Mouse (Mus musculus): ENCODE measurements around the gene Vpreb2. TPM values are rescaled to one million over a fixed set of nuclear protein-coding genes. Genes with fewer than 3 reads are reported as not detected.
"Not testable (repeated sequence)": the region's sequence is repeated elsewhere in the genome, so short reads cannot be mapped to it uniquely, and the experiment has no call there.

The Vpreb2 gene
- polyA plus RNA-seq, 1 experiment from 2014 or later = not detected

DNA sequence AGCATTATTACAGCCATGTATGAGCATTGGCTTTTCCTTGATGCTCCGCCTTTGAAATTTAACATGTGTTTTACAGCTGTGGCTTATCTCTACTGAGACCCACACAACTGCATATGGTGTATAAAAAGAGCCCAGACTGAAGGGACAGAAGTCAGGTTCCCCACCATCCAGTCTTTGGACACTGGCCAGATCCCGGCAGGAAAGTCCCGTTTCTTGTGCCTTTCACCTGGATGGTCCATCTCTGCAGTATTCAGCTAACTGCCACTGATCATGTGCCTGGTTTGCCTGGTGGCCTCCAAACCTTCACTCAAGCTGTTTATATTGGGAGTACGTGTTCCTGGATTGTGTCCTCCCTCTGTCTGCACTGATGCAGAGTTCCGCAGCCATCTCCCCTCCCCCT is 4.0 kb downstream of the Vpreb2 start:
- H3K9me3 ChIP-seq (ENCODE audit: control insufficient read depth, low read length) = no peaks in the 10 kb centered on the region
- H3K27ac ChIP-seq (ENCODE audit: low read depth, low read length) = no peak overlapping the region
- no peak overlapping the region for H3K9ac ChIP-seq (replicated peaks; ENCODE audit: low read depth, low read length)
- no peak overlapping the region for H3K4me3 ChIP-seq (ENCODE audit: low read depth, low read length)
- WGBS = 70% methylated on average over 5 of the region's 5 CpGs
- no peak overlapping the region for H3K4me2 ChIP-seq (ENCODE audit: low read depth, low read length)
- H3K36me3 ChIP-seq (ENCODE audit: control insufficient read depth, insufficient read depth, low read length) = no peaks in the 10 kb centered on the region
- no peak for ATAC-seq (ENCODE audit: low read depth)
- H3K27me3 ChIP-seq (ENCODE audit: control insufficient read depth, insufficient read depth, low read length) = no peaks in the 10 kb centered on the region
- H3K4me1 ChIP-seq (ENCODE audit: control insufficient read depth, insufficient read depth, low read length) = no peaks in the 10 kb centered on the region

DNA sequence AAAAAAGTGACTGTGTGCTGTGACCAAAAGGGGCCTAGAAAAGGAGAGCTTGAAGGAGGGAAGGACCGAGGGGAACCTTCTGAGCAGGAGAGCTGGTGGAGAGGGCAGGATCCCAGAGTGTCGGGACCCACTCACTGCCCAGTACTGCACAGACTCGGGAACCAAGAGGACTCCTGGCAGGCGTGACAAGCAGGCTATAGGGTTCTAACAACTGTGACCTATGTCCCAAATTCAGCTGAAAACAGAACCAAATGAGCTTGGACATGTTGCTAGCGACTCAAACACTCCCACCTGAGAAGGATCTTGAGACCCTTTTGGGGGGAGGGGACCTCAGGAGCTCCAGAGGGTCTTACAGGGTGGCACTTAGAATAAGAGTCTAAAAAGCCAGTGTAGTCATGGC is 4.8 kb downstream of the Vpreb2 start:
- no peak overlapping the region for H3K4me2 ChIP-seq (ENCODE audit: low read depth, low read length)
- no peak overlapping the region for H3K27ac ChIP-seq (ENCODE audit: low read depth, low read length)
- no peaks in the 10 kb centered on the region for H3K4me1 ChIP-seq (ENCODE audit: control insufficient read depth, insufficient read depth, low read length)
- H3K9ac ChIP-seq (replicated peaks; ENCODE audit: low read depth, low read length) = no peak overlapping the region
- no peaks in the 10 kb centered on the region for H3K27me3 ChIP-seq (ENCODE audit: control insufficient read depth, insufficient read depth, low read length)
- 56% methylated on average over 5 of the region's 5 CpGs for WGBS
- no peak overlapping the region for H3K4me3 ChIP-seq (ENCODE audit: low read depth, low read length)
- peaks cover 2% of the 10 kb centered on the region; the same call in 1 of the 2 replicates for H3K9me3 ChIP-seq (ENCODE audit: control insufficient read depth, low read length)
- H3K36me3 ChIP-seq (ENCODE audit: control insufficient read depth, insufficient read depth, low read length) = no peaks in the 10 kb centered on the region
- ATAC-seq (ENCODE audit: low read depth) = no peak

DNA sequence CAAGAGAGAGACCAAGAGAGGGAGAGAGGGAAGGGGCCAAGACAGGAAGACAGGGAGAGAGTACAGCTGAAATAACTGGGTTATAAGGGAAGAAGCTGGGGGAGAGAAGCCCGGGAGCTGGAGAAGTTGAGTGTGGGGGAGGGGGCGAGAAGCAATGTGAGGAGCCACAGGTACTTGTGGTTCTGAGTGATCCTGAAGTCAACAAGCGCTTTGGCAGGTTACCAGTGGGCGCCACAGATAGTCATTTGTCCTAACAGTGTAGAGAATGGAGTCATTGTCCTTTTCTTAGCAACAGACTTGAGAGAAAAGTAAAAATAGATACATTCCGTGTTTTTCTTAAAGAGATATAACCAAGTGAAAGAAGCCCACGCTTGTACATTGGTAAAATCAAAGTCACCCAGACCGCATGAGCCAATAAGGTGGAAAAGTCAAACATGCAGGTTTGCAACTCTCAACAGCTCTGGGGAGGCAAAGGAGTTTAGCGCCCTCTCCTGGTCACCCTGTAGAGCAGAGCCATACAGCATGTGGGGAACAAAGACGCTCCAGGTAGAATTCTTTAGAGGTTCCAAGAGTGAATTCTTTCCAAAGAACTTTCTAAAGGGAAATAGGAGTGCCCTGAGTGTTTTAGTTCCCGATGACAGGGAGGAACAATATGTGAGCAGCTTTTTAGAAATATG is 6.4 kb downstream of the Vpreb2 start:
- no peaks in the 10 kb centered on the region for H3K4me1 ChIP-seq (ENCODE audit: control insufficient read depth, insufficient read depth, low read length)
- no peaks in the 10 kb centered on the region for H3K36me3 ChIP-seq (ENCODE audit: control insufficient read depth, insufficient read depth, low read length)
- no peak overlapping the region for H3K27ac ChIP-seq (ENCODE audit: low read depth, low read length)
- ATAC-seq (ENCODE audit: low read depth) = no peak
- no peaks in the 10 kb centered on the region for H3K27me3 ChIP-seq (ENCODE audit: control insufficient read depth, insufficient read depth, low read length)
- no peak overlapping the region for H3K4me3 ChIP-seq (ENCODE audit: low read depth, low read length)
- no peak overlapping the region for H3K9ac ChIP-seq (replicated peaks; ENCODE audit: low read depth, low read length)
- H3K4me2 ChIP-seq (ENCODE audit: low read depth, low read length) = no peak overlapping the region
- H3K9me3 ChIP-seq (ENCODE audit: control insufficient read depth, low read length) = peaks cover 7% of the 10 kb centered on the region; the same call in 1 of the 2 replicates
- 62% methylated on average over 10 of the region's 10 CpGs for WGBS

DNA sequence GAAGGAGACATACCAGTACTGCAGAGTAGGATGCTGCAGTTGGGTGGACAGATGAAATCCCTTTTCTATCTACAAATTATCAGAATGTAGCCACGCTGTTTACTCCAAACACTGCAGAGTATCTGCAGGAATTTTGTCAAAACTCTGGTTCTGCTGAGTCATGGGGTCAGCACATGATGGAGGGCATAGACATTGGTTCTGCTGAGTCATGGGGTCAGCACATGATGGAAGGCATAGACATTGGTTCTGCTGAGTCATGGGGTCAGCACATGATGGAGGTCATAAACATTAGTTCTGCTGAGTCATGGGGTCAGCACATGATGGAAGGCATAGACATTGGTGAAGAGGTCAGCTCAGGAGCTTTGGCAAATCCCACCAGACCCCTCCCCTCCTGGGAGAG is 7.5 kb downstream of the Vpreb2 start:
- no peak for ATAC-seq (ENCODE audit: low read depth)
- Histone ChIP-seq H3K36me3 (ENCODE audit: control insufficient read depth, insufficient read depth, low read length) (no peaks in the 10 kb centered on the region), H3K4me1 (ENCODE audit: control insufficient read depth, insufficient read depth, low read length) (no peaks in the 10 kb centered on the region), H3K9me3 (ENCODE audit: control insufficient read depth, low read length) (peaks cover 8% of the 10 kb centered on the region; the same call in 1 of the 2 replicates), H3K9ac (replicated peaks; ENCODE audit: low read depth, low read length) (no peak overlapping the region), H3K4me2 (ENCODE audit: low read depth, low read length) (no peak overlapping the region), H3K27me3 (ENCODE audit: control insufficient read depth, insufficient read depth, low read length) (no peaks in the 10 kb centered on the region), H3K27ac (ENCODE audit: low read depth, low read length) (no peak overlapping the region), H3K4me3 (ENCODE audit: low read depth, low read length) (no peak overlapping the region)
- 82% methylated on average over 1 of the region's 1 CpGs for WGBS

DNA sequence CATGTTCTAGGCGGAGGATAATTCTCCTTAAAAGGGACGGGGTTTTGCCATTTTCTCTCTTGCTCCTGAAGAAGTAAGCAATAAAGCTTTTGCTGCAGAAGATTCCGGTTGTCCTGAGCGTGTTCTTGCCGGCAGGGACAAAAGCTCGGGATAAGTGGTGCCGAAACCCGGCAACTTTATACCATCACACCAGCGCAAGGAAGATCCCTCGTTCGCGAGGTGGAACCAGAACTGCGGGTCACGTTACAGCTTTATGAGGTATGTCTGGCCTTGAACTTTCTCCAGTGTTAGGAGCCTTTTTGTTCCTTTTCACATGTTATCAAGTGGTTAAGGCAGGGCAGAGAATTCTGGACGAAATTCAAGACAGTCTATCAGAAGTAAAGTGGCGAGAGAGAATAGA is 12.1 kb downstream of the Vpreb2 start:
- ATAC-seq (ENCODE audit: low read depth); H3K9me3 ChIP-seq (ENCODE audit: control insufficient read depth, low read length); H3K4me2 ChIP-seq (ENCODE audit: low read depth, low read length); H3K9ac ChIP-seq (replicated peaks; ENCODE audit: low read depth, low read length); H3K4me1 ChIP-seq (ENCODE audit: control insufficient read depth, insufficient read depth, low read length); H3K27ac ChIP-seq (ENCODE audit: low read depth, low read length); H3K4me3 ChIP-seq (ENCODE audit: low read depth, low read length); H3K36me3 ChIP-seq (ENCODE audit: control insufficient read depth, insufficient read depth, low read length); H3K27me3 ChIP-seq (ENCODE audit: control insufficient read depth, insufficient read depth, low read length): not testable (repeated sequence)
- WGBS = 96% methylated on average over 16 of the region's 16 CpGs

DNA sequence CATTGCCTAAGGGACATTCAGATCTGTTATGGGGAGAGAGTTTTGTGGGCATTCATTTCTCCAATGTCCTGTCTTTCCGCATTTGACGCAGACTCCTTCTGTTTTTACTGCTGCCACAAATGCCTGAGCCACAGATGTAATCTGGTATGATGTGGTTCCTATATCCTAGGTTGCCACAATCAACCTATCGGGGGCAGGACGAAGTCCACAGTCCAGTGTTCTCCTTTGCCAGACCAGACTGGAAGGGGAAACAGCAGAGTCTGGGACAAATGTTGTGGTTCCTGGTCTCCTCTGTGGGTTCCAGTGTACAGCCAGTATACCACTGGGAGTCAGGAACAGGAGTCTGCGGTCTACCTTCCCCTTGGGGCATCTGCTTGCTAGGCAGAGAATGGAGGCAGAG is 19.4 kb downstream of the Vpreb2 start:
- Histone ChIP-seq H3K36me3 (ENCODE audit: control insufficient read depth, insufficient read depth, low read length) (no peaks in the 10 kb centered on the region), H3K27ac (ENCODE audit: low read depth, low read length) (no peak overlapping the region), H3K4me3 (ENCODE audit: low read depth, low read length) (no peak overlapping the region), H3K4me1 (ENCODE audit: control insufficient read depth, insufficient read depth, low read length) (no peaks in the 10 kb centered on the region), H3K9ac (replicated peaks; ENCODE audit: low read depth, low read length) (no peak overlapping the region), H3K9me3 (ENCODE audit: control insufficient read depth, low read length) (no peaks in the 10 kb centered on the region), H3K4me2 (ENCODE audit: low read depth, low read length) (no peak overlapping the region), H3K27me3 (ENCODE audit: control insufficient read depth, insufficient read depth, low read length) (no peaks in the 10 kb centered on the region)
- 91% methylated on average over 5 of the region's 5 CpGs for WGBS
- ATAC-seq (ENCODE audit: low read depth) = no peak

DNA sequence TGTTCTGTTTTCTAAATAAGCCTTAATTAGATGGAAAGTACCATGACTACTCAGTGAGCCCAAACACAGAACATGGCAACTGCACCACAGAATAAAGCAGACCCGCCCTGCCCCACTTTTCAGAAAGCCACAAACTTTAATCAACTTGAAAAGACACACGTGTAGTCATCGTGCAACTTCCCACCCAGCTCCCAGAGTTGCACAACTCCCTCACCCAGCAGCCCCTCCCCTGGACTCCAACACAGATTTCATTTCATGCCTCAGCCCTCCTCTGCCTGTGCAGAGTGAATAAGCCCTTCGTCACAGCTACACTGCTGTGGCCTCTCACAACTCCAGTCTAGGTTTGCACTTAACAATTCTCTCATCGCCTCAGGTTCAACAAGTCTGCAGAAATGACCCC is 24.4 kb downstream of the Vpreb2 start:
- no peak overlapping the region for H3K9ac ChIP-seq (replicated peaks; ENCODE audit: low read depth, low read length)
- H3K4me3 ChIP-seq (ENCODE audit: low read depth, low read length) = no peak overlapping the region
- no peak for ATAC-seq (ENCODE audit: low read depth)
- 68% methylated on average over 5 of the region's 5 CpGs for WGBS
- H3K9me3 ChIP-seq (ENCODE audit: control insufficient read depth, low read length) = no peaks in the 10 kb centered on the region
- no peaks in the 10 kb centered on the region for H3K4me1 ChIP-seq (ENCODE audit: control insufficient read depth, insufficient read depth, low read length)
- no peaks in the 10 kb centered on the region for H3K27me3 ChIP-seq (ENCODE audit: control insufficient read depth, insufficient read depth, low read length)
- H3K4me2 ChIP-seq (ENCODE audit: low read depth, low read length) = no peak overlapping the region
- H3K27ac ChIP-seq (ENCODE audit: low read depth, low read length) = no peak overlapping the region
- no peaks in the 10 kb centered on the region for H3K36me3 ChIP-seq (ENCODE audit: control insufficient read depth, insufficient read depth, low read length)

DNA sequence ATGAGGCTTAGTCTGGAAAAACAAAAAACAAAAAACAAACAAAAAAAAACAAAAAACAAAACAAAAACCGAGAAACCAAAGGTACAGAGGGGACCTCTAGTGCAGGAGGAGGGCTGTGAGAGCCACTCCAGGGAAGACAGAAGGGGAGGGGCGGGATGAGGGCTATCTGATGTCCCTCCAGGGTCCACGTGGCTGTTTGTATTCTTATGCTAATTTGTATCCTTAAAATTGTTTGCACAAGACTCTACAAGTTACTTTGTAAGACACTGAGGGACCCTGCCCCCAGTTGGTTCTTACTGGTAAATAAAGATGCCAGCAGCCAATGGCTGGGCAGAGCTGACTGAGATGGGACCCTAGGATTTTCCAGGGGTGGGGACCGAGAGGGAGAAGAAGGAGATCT is 26.9 kb downstream of the Vpreb2 start:
- no peak overlapping the region for H3K27ac ChIP-seq (ENCODE audit: low read depth, low read length)
- no peak overlapping the region for H3K4me3 ChIP-seq (ENCODE audit: low read depth, low read length)
- ATAC-seq (ENCODE audit: low read depth) = no peak
- no peaks in the 10 kb centered on the region for H3K27me3 ChIP-seq (ENCODE audit: control insufficient read depth, insufficient read depth, low read length)
- H3K4me2 ChIP-seq (ENCODE audit: low read depth, low read length) = no peak overlapping the region
- no peak overlapping the region for H3K9ac ChIP-seq (replicated peaks; ENCODE audit: low read depth, low read length)
- H3K9me3 ChIP-seq (ENCODE audit: control insufficient read depth, low read length) = no peaks in the 10 kb centered on the region
- H3K36me3 ChIP-seq (ENCODE audit: control insufficient read depth, insufficient read depth, low read length) = no peaks in the 10 kb centered on the region
- WGBS = 42% methylated on average over 4 of the region's 4 CpGs
- no peaks in the 10 kb centered on the region for H3K4me1 ChIP-seq (ENCODE audit: control insufficient read depth, insufficient read depth, low read length)

DNA sequence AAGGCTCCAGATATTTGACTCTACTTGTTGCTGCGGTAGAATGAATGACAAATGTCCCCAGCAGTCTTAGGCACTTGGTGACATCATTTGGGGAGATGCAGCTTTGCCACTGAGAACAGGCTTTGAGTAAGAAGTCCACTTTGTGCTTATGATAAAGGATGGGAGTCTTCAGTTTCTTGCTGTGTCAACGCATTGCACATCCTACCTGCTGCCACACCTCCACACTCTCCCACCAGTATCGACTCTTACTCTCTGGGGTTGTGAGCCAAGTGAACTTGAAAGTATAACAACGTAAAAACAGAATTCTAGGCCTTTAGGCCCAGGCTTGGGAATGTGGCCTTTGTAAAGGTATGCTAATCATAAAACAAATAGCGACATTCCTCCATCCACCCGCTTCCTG is 30.9 kb downstream of the Vpreb2 start:
- Histone ChIP-seq H3K4me1 (ENCODE audit: control insufficient read depth, insufficient read depth, low read length) (no peaks in the 10 kb centered on the region), H3K4me2 (ENCODE audit: low read depth, low read length) (no peak overlapping the region), H3K9ac (replicated peaks; ENCODE audit: low read depth, low read length) (no peak overlapping the region), H3K9me3 (ENCODE audit: control insufficient read depth, low read length) (no peaks in the 10 kb centered on the region), H3K4me3 (ENCODE audit: low read depth, low read length) (no peak overlapping the region), H3K27me3 (ENCODE audit: control insufficient read depth, insufficient read depth, low read length) (no peaks in the 10 kb centered on the region), H3K27ac (ENCODE audit: low read depth, low read length) (no peak overlapping the region), H3K36me3 (ENCODE audit: control insufficient read depth, insufficient read depth, low read length) (no peaks in the 10 kb centered on the region)
- 67% methylated on average over 6 of the region's 6 CpGs for WGBS
- no peak for ATAC-seq (ENCODE audit: low read depth)
